Mouse (Mus musculus): Measurements from ENCODE around the gene Olfr285. TPM values are rescaled to one million over a fixed set of nuclear protein-coding genes. Genes with fewer than 3 reads are reported as not detected.
A peak's percentile ranks its signal among the peaks of the same experiment; 100 is the strongest.

Gene Olfr285
- not detected in 2 replicates for polyA plus RNA-seq (2015; fragmentation: Nextera tagmentation; extraction: Ambion mirVana)

GRCm38 (mm10) chr15:98317177-98317724 lies at the start of gene Olfr285:
Olfr285 (minus strand) TSS chr15:98317353.
- Histone ChIP-seq H3K4me2 (ENCODE audit: low read depth, low read length) (no peak within 1 kb of the TSS), H3K27me3 (replicated peaks; ENCODE audit: control insufficient read depth, insufficient read depth, low read length) (no peaks in the 10 kb centered on the region), H3K9ac (ENCODE audit: low read depth, low read length) (no peak within 1 kb of the TSS), H3K27ac (ENCODE audit: low read length) (no peak within 1 kb of the TSS), H3K9me3 (ENCODE audit: control insufficient read depth, low read length) (no peaks in the 10 kb centered on the region), H3K36me3 (ENCODE audit: control insufficient read depth, insufficient read depth, low read length) (no peaks in the 10 kb centered on the region), H3K4me1 (ENCODE audit: control insufficient read depth, insufficient read depth, low read length) (no peaks in the 10 kb centered on the region), H3K4me3 (ENCODE audit: low read length) (no peak within 1 kb of the TSS)
- ATAC-seq = no peak
- 85% methylated on average over 5 of the region's 5 CpGs for WGBS

GRCm38 (mm10) chr15:98340887-98341286 lies 23.7 kb upstream of the Olfr285 start, which contains the start of gene Olfr284:
Olfr284 (minus strand) TSS chr15:98340987.
- H3K4me1 ChIP-seq (ENCODE audit: control insufficient read depth, insufficient read depth, low read length) = no peaks in the 10 kb centered on the region
- no peak within 1 kb of the TSS for H3K27ac ChIP-seq (ENCODE audit: low read length)
- whole genome bisulfite sequencing = 65% methylated on average over 8 of the region's 8 CpGs
- H3K27me3 ChIP-seq (replicated peaks; ENCODE audit: control insufficient read depth, insufficient read depth, low read length) = no peaks in the 10 kb centered on the region
- H3K36me3 ChIP-seq (ENCODE audit: control insufficient read depth, insufficient read depth, low read length) = no peaks in the 10 kb centered on the region
- no peak within 1 kb of the TSS for H3K9ac ChIP-seq (ENCODE audit: low read depth, low read length)
- ATAC-seq = no peak
- no peaks in the 10 kb centered on the region for H3K9me3 ChIP-seq (ENCODE audit: control insufficient read depth, low read length)
- no peak within 1 kb of the TSS for H3K4me3 ChIP-seq (ENCODE audit: low read length)
- H3K4me2 ChIP-seq (ENCODE audit: low read depth, low read length) = no peak within 1 kb of the TSS

DNA sequence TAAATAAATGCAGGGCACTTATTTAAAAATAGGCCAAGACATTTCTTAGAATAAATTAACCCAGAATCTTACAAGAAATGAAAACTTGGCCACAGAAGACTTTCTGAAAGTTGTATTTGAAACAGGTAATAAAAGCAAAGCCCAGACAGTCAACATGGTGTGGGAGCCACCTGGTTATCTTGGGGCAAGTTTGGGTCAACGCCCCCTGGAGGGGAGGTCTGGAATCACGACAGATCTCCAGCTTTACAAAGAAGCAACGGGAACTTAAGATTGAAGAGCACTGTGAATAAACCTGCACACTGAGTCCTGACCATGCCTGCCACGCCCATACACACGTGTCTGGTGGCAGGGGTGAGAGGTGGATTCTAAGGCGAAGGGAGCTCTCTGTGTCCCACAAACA lies 1.4 kb downstream of the Olfr285 start:
- no peaks in the 10 kb centered on the region for H3K4me1 ChIP-seq (ENCODE audit: control insufficient read depth, insufficient read depth, low read length)
- WGBS = 50% methylated on average over 6 of the region's 6 CpGs
- H3K9me3 ChIP-seq (ENCODE audit: control insufficient read depth, low read length) = no peaks in the 10 kb centered on the region
- no peaks in the 10 kb centered on the region for H3K36me3 ChIP-seq (ENCODE audit: control insufficient read depth, insufficient read depth, low read length)
- no peaks in the 10 kb centered on the region for H3K27me3 ChIP-seq (replicated peaks; ENCODE audit: control insufficient read depth, insufficient read depth, low read length)
- no peak overlapping the region for H3K27ac ChIP-seq (ENCODE audit: low read length)
- no peak for ATAC-seq
- no peak overlapping the region for H3K4me2 ChIP-seq (ENCODE audit: low read depth, low read length)
- H3K4me3 ChIP-seq (ENCODE audit: low read length) = no peak overlapping the region
- no peak overlapping the region for H3K9ac ChIP-seq (ENCODE audit: low read depth, low read length)

- 0 out of 2 replicates have a peak, but pooled peaks cover 3% of the 10 kb centered on the region for H3K4me1 ChIP-seq (ENCODE audit: control insufficient read depth, insufficient read depth, low read length)
- ATAC-seq = peak; percentile 60
- H3K9me3 ChIP-seq (ENCODE audit: control insufficient read depth, low read length) = no peaks in the 10 kb centered on the region
- H3K27ac ChIP-seq (ENCODE audit: low read length) = no peak within 1 kb of the TSS
- H3K9ac ChIP-seq (ENCODE audit: low read depth, low read length) = peak within 1 kb of the TSS; percentile 77
- H3K36me3 ChIP-seq (ENCODE audit: control insufficient read depth, insufficient read depth, low read length) = no peaks in the 10 kb centered on the region
- H3K4me3 ChIP-seq (ENCODE audit: low read length) = peak within 1 kb of the TSS; percentile 62
- peak within 1 kb of the TSS; percentile 91 for H3K4me2 ChIP-seq (ENCODE audit: low read depth, low read length)
- 3% methylated on average over 53 of the region's 60 CpGs for WGBS
- no peaks in the 10 kb centered on the region for H3K27me3 ChIP-seq (replicated peaks; ENCODE audit: control insufficient read depth, insufficient read depth, low read length)
Observed at GRCm38 (mm10) chr15:98295628-98296551, 21.3 kb downstream of the Olfr285 start, which contains the start of gene Zfp641. Zfp641 (minus strand) TSS chr15:98296161.

- Histone ChIP-seq H3K27me3 (replicated peaks; ENCODE audit: control insufficient read depth, insufficient read depth, low read length) (no peaks in the 10 kb centered on the region), H3K36me3 (ENCODE audit: control insufficient read depth, insufficient read depth, low read length) (no peaks in the 10 kb centered on the region), H3K9ac (ENCODE audit: low read depth, low read length) (no peak overlapping the region), H3K4me1 (ENCODE audit: control insufficient read depth, insufficient read depth, low read length) (0 out of 2 replicates have a peak, but pooled peaks cover 3% of the 10 kb centered on the region), H3K4me2 (ENCODE audit: low read depth, low read length) (no peak overlapping the region), H3K4me3 (ENCODE audit: low read length) (no peak overlapping the region), H3K27ac (ENCODE audit: low read length) (no peak overlapping the region), H3K9me3 (ENCODE audit: control insufficient read depth, low read length) (no peaks in the 10 kb centered on the region)
- WGBS = 94% methylated on average over 8 of the region's 8 CpGs
- ATAC-seq = no peak
Observed at GRCm38 (mm10) chr15:98293651-98294050, 23.5 kb downstream of the Olfr285 start.

- no peak overlapping the region for H3K4me3 ChIP-seq (ENCODE audit: low read length)
- no peak overlapping the region for H3K9ac ChIP-seq (ENCODE audit: low read depth, low read length)
- 79% methylated on average over 12 of the region's 12 CpGs for WGBS
- no peaks in the 10 kb centered on the region for H3K36me3 ChIP-seq (ENCODE audit: control insufficient read depth, insufficient read depth, low read length)
- H3K27ac ChIP-seq (ENCODE audit: low read length) = no peak overlapping the region
- no peak overlapping the region for H3K4me2 ChIP-seq (ENCODE audit: low read depth, low read length)
- no peaks in the 10 kb centered on the region for H3K9me3 ChIP-seq (ENCODE audit: control insufficient read depth, low read length)
- ATAC-seq = no peak
- no peaks in the 10 kb centered on the region for H3K4me1 ChIP-seq (ENCODE audit: control insufficient read depth, insufficient read depth, low read length)
- H3K27me3 ChIP-seq (replicated peaks; ENCODE audit: control insufficient read depth, insufficient read depth, low read length) = 0 out of 2 replicates have a peak, but pooled peaks cover 3% of the 10 kb centered on the region
Observed at GRCm38 (mm10) chr15:98288566-98288965, 28.6 kb downstream of the Olfr285 start.

DNA sequence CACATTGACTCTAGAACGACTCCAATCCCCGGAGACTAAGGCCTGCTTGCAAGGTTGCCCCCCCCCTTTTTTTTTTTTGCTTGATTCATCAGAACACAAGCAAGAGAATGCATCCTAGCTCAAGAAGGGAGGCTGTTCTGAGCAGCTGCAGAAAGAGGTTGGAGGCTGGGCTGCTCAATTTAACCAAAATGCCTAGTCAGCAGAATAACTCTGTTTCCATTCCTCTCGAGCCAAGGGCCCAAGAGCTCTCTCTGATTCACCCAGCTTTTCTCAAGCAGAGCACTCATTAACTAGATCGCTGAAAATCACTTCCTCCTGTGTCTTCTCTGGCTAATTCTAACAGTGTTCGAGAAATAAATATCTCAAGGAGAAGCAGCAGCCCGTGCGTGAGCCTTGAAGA lies 30.7 kb downstream of the Olfr285 start:
- no peak overlapping the region for H3K4me2 ChIP-seq (ENCODE audit: low read depth, low read length)
- H3K36me3 ChIP-seq (ENCODE audit: control insufficient read depth, insufficient read depth, low read length) = no peaks in the 10 kb centered on the region
- H3K4me3 ChIP-seq (ENCODE audit: low read length) = no peak overlapping the region
- H3K9me3 ChIP-seq (ENCODE audit: control insufficient read depth, low read length) = no peaks in the 10 kb centered on the region
- H3K9ac ChIP-seq (ENCODE audit: low read depth, low read length) = no peak overlapping the region
- 62% methylated on average over 7 of the region's 7 CpGs for WGBS
- H3K27me3 ChIP-seq (replicated peaks; ENCODE audit: control insufficient read depth, insufficient read depth, low read length) = 0 out of 2 replicates have a peak, but pooled peaks cover 3% of the 10 kb centered on the region
- ATAC-seq = no peak
- H3K27ac ChIP-seq (ENCODE audit: low read length) = no peak overlapping the region
- H3K4me1 ChIP-seq (ENCODE audit: control insufficient read depth, insufficient read depth, low read length) = no peaks in the 10 kb centered on the region

Other genes with a start within 250 kb of the Olfr285 start
- 30.5 and 31.7 TPM in 2 replicates for gene Pfkm, start 224.8 kb downstream of the Olfr285 start, polyA plus RNA-seq (2015; fragmentation: Nextera tagmentation; extraction: Ambion mirVana)
- gene Senp1, start 223.6 kb downstream of the Olfr285 start, polyA plus RNA-seq (2015; fragmentation: Nextera tagmentation; extraction: Ambion mirVana) = 18.0 and 20.2 TPM in 2 replicates
- 52.7 and 54.9 TPM in 2 replicates for gene Asb8, start 151.7 kb downstream of the Olfr285 start, polyA plus RNA-seq (2015; fragmentation: Nextera tagmentation; extraction: Ambion mirVana)
- 1.4 and 1.7 TPM in 2 replicates for gene Ccdc184, start 150.2 kb downstream of the Olfr285 start, polyA plus RNA-seq (2015; fragmentation: Nextera tagmentation; extraction: Ambion mirVana)
- gene Olfr288, start 121.8 kb downstream of the Olfr285 start, polyA plus RNA-seq (2015; fragmentation: Nextera tagmentation; extraction: Ambion mirVana) = not detected in 2 replicates
- not detected in 2 replicates for gene Gm44579, start 96.4 kb downstream of the Olfr285 start, polyA plus RNA-seq (2015; fragmentation: Nextera tagmentation; extraction: Ambion mirVana)
- gene Olfr287, start 96.3 kb downstream of the Olfr285 start, polyA plus RNA-seq (2015; fragmentation: Nextera tagmentation; extraction: Ambion mirVana) = not detected in 2 replicates
- gene Olfr286, start 82.9 kb downstream of the Olfr285 start, polyA plus RNA-seq (2015; fragmentation: Nextera tagmentation; extraction: Ambion mirVana) = not detected in 2 replicates
- not detected in 2 replicates for gene H1fnt, start 60.1 kb downstream of the Olfr285 start, polyA plus RNA-seq (2015; fragmentation: Nextera tagmentation; extraction: Ambion mirVana)
- gene Zfp641, start 21.2 kb downstream of the Olfr285 start, polyA plus RNA-seq (2015; fragmentation: Nextera tagmentation; extraction: Ambion mirVana) = 0.39 and 0.42 TPM in 2 replicates
- gene Olfr284, start 23.6 kb upstream of the Olfr285 start, polyA plus RNA-seq (2015; fragmentation: Nextera tagmentation; extraction: Ambion mirVana) = not detected in 2 replicates
- gene Olfr283, start 63.6 kb upstream of the Olfr285 start, polyA plus RNA-seq (2015; fragmentation: Nextera tagmentation; extraction: Ambion mirVana) = not detected in 2 replicates
- not detected in 2 replicates for gene Olfr282, start 113.9 kb upstream of the Olfr285 start, polyA plus RNA-seq (2015; fragmentation: Nextera tagmentation; extraction: Ambion mirVana)
- gene Olfr281, start 135.2 kb upstream of the Olfr285 start, polyA plus RNA-seq (2015; fragmentation: Nextera tagmentation; extraction: Ambion mirVana) = not detected in 2 replicates
- not detected in 2 replicates for gene OR5BS1P, start 152.5 kb upstream of the Olfr285 start, polyA plus RNA-seq (2015; fragmentation: Nextera tagmentation; extraction: Ambion mirVana)
- gene Lalba, start 165.4 kb upstream of the Olfr285 start, polyA plus RNA-seq (2015; fragmentation: Nextera tagmentation; extraction: Ambion mirVana) = 0.31 TPM in 1 of 2 replicates, not detected in the other
- gene Olfr279, start 175.0 kb upstream of the Olfr285 start, polyA plus RNA-seq (2015; fragmentation: Nextera tagmentation; extraction: Ambion mirVana) = not detected in 2 replicates
- gene Kansl2, start 216.9 kb upstream of the Olfr285 start, polyA plus RNA-seq (2015; fragmentation: Nextera tagmentation; extraction: Ambion mirVana) = 67.2 and 69.6 TPM in 2 replicates

Measured in intestine, embryonic 16.5 days (tissue).